Mouse (Mus musculus) cerebellum, postnatal 36 days (tissue): ENCODE data around the gene Ppp2r3c.
"Not testable (repeated sequence)": the region's sequence is repeated elsewhere in the genome, so short reads cannot be mapped to it uniquely, and the experiment has no call there.

Source experiments
- DNase-seq, 2 experiments: peaks; one replicate each; pipeline ENCODE4 v3.0.0; 2021 to 2022; ENCODE audit warnings: mixed read lengths in 2 of 2

Gene Ppp2r3c

DNA sequence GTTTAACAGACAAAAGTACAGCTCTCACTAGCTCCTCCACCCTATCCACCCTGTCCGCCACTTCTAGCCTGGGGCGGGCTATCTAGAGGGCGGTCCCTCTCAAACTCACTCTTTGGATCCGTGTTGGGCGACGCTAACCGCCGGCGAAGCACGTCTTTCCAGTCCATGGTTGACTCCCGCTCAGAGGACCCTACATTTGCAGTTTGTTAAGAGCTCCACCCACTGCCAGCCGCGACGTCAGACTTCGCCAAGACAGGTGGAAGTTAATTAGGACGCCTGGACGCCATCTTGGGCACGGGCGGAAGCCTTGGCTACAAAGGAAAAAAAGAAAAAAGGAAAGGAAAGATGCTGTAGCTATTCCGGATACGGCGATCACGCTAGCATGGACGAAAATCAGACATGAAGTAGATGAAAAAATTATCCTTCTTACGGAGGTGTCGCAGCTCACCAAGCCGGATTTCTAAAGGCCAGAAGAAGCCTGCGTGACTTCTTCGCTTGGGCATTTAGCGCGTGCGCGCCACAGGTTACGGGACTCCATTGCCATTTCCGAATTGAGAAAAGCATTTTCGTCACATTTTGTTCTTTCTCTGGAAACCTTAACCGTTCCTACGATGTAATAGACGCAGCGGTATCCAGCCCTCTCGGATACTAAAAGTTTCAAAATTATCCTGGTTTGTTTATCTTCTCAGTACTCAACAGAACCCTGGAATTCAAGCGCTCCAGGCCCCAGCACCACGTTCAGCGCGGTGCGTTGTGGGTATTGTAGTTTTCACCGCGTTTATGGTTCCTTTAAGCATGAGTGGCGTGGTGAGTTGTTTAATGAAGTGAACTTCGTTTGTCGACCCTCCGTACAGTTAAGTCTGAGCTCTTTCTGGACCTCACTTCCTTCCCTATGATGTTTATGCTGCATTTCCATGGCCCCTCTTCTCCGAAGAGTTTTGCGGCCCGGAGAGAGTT lies at the start of gene Ppp2r3c:
Gene Ppp2r3c (minus strand): TSS at position 514 of the 957 bp plus-strand sequence.
- DNase-seq = peak; percentile 87 to 91

DNA sequence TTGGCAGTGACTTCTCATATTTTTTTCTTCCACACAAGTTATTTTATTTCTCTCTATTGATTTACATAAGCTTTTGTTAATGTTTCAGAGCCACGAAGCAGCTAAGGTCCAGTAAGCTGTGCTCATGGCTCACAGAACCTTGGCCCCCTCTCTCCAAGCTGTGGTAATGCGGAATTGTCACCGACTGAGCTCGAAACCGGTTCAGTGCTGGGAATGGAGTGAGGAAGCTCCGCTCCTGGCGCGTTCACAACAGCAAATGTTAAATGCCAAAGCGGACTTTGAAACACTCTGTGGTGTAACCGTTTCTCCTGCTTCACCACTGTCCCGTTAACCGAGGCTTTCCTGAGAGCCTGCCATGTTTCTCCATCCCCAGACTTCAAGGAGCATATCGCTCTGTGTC lies 41.8 kb upstream of the Ppp2r3c start:
- no peak for DNase-seq

DNA sequence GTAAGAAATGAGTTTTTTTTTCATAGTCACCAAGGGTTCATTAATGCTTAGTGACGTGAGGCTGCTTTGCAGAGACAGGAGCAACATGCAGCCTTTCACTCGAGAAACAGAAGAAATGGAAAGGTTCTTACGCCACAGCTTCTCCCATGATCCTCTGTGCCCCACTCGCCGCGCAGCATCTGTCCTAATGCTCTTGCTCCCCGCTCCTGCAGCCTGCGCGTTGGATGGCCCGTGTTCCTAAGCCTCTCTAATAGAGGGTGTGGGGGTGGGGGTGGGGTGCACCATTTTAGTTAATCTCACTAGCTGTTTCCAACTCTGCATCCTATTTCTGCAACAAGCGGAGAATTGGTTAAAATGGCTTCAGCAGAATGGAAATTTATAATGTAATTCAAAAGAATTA lies 41.2 kb upstream of the Ppp2r3c start:
- DNase-seq = no peak

DNA sequence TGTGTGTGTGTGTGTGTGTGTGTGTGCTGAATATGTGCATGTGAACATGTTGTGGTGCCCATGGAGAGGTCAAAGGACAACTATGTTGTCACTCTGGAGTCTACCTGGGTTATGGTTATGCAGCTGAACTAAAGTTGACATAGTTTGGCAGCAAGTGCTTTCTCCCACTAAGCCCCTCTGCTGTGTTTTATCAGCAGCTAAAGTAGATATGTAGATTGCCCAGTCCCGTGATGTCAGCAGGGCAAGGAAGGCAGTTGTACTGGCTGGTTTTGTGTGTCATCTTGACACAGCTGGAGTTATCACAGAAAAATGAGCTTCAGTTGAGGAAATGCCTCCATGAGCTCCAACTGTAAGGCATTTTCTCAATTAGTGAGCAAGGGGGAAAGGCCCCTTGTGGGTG lies 40.2 kb upstream of the Ppp2r3c start:
- not testable (repeated sequence) for DNase-seq

DNA sequence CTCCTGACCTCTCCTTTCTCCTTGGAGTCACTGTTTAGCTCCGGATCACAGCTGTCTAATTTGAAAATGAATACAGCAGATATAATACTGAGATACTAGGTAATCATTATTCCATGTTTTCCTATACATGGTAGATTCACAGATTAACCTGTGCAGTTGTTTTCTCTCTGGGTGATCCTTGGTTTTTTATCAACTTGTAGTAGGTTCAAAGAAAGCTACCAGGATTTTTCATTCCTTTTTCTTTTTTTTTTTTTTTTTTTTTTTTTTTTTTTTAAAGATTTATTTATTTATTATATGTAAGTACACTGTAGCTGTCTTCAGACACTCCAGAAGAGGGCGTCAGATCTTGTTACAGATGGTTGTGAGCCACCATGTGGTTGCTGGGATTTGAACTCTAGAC lies 35.7 kb upstream of the Ppp2r3c start:
- not testable (repeated sequence) for DNase-seq

DNA sequence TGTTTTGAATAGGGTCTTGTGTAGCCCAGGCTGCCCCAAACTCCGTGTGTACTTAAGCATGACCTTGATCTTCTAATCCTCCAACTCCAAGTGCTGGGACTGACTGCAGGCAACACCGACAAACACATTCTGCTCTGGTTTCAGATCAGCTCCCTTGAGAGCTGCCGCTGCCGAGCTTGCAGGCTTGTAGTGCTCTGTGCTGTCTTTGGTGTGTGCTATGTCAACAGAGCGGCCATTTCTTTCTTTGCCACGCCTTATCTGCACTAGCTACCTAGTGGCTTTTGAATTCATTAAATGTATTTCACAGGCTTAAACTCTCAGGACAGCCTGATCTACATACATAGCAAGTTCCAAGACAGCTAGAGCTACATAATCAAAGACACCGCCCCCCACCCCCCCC lies 30.9 kb upstream of the Ppp2r3c start:
- DNase-seq = no peak

DNA sequence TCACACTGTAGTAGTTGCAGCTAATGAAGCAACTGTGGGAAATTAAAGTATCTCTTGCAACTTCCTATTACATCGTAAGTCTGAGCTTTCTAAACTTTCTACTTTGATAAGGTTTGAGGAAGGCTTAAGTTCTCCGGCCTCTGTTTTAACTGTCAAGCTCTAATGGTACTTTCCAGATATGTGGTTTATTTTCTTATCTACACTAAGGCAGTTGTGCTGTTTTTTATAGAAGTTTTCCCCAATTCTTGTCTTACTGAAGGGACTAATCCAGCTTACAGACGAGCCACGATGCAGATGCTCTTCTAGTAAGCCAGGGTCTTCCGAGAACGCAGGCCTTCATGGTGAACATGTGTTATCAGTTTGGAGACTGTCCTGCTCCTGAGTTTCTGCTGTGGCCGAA lies 26.6 kb upstream of the Ppp2r3c start:
- DNase-seq = no peak

DNA sequence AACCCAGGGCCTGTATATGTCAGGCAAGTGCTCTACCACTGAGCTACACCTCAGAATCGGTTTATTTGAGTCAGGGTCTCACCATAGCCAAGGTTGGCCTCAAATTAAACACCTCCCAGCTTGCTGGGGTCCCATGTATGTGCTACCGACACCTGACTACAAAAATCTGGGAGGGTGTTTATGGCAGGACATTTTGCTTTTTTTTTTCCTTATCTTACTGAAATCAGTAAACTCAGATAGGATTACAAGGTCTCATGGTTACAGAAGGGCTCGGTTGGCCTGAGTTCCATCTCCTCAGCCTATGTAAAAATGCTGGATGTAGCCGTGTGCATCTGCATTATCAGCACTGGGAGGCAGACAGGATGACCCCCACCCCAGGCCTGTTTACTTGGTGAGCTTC lies 26.0 kb upstream of the Ppp2r3c start:
- no peak for DNase-seq

DNA sequence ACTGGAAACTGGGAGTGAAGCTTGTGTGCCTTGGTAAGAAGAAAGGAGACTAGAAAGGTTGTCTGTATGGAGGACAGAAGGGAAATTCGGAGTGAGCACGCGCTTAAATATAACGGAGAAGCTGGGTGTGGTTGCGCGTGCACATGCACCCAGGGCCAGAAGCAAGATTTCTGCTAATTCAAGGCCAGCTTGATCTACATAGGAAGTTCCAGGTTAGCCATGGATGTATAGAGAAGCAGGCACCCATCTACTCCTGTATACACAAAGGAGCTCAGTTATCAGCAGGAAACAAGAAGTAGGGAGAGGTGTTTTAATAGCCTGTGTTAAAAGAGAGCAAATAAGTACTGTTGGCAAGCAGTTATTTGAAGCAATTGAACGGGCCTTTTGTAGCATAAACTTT lies 22.9 kb upstream of the Ppp2r3c start:
- no peak for DNase-seq

DNA sequence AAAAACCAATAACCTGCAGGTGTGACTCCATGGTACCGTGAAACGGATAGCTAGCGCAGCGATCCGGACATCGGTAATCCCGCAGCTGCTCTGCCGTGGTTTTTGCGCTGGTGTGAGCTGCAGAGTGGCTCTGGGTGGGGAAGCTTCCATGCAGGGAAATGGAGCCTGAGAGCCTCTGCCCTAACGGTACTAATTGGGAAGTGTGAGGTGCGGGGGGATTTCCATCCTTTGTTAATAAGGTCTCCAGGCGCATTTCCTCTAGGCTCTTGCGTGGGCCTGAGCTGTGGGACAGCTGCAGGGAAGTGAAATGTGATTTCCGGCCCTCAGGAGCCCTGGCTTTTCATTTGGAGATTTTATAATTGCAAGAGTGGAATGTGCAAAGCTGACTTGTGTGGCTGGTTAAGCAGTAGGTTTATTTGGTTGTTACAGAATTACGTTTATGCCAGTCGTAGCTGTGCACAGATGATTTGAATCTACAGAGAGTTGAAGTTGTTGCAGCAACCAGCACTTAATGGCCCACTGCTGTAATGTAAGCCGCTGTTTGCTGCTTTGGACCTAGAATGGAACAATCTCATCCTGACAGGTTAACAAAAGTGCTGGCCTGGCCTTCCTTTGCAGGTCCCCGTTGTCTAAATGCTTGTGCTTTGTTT lies 19.0 kb upstream of the Ppp2r3c start:
- DNase-seq = no peak

DNA sequence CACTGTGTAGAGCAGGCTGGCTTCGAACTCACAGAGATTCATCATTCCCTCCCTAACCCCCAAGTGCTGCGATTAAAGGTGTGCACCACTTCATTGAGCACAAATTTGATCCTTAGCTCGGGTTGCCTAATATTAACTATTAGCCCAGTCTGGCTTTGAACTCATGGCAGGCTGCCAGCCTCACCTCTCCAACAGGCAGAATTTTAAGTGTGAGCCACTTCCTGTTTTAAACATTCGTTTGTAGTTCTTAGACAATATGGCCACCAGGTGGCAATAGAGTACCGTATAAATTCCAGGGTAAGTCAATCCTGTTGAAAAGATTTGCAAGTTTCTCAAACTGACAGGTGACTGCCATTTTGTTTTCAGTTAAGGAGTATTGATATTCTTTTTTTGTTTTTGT lies 12.4 kb upstream of the Ppp2r3c start:
- peak; percentile 46 to 78 for DNase-seq

DNA sequence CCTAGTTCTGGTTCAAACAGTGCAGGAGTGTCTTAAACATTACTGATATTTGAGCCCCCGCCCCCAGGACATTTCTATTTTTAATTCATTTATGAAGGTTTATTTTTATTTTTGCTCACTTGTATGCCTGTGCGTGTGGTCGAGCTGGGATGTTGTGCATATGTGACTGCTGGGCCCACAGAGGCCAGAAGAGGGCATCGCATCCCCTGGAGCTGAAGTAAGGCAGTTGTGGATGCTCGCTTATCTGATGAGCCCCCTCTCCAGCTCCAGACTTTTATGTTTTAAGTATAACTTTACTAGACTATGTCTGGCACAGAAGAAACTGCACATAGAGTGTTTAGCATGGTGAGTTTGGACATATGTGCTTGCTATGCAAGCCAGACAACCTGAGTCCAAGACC lies 11.1 kb upstream of the Ppp2r3c start:
- DNase-seq = no peak

DNA sequence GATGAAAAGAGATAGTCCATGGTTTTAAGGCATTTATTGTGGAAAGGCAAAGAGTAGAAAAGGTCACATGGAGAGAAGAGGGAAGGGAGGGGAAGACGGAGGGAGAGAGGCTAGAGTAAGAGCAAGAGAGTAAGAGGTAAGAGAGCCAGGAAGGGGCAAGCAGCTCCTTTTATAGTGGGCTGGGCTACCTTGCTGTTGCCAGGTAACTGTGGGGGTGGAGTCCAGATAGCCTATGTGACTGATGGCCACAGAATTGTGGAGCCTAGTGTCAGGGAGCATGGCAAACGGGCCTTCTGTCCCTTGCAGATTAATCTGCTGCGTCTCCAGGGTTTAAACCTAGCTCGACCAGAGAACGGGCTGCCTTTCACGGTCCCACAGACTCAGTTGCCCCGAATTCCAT lies 9.0 kb upstream of the Ppp2r3c start:
- DNase-seq = no peak

DNA sequence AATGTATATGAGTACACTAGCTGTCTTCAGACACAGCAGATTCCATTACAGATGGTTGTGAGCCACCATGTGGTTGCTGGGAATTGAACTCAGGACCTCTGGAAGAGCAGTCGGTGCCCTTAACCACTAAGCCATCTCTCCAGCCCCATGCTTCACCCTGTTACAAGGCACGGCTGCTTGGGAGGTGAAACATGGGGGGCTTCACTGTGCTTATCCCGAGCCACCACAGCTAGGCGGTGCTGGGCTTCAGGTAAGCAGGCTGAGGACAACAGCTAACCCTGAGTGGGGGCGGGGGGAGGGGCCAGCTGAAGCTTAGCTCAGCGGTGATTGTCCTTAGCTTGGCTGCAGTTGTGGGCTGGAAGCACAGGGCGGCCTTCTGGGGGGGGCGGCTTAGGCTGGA lies 6.7 kb upstream of the Ppp2r3c start:
- DNase-seq = no peak

DNA sequence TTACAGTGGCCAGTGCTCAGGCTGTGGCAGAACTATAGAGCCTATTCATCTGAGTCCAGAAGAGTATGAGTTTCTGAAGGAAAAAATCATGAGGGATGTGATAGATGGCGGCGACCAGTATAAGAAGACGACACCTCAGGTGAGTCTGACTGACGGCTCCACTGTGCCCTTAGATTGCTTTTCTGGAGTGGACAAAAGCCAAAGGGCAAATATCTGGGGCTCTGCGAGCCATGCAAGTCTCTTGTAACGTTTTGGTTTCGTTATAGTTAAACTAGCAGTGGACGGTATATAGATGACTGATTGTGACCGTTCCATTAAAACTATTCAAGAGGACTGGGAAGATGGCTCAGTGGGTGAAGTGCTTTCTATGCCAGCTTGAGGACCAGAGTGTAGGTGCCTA lies 5.9 kb upstream of the Ppp2r3c start:
- no peak for DNase-seq

DNA sequence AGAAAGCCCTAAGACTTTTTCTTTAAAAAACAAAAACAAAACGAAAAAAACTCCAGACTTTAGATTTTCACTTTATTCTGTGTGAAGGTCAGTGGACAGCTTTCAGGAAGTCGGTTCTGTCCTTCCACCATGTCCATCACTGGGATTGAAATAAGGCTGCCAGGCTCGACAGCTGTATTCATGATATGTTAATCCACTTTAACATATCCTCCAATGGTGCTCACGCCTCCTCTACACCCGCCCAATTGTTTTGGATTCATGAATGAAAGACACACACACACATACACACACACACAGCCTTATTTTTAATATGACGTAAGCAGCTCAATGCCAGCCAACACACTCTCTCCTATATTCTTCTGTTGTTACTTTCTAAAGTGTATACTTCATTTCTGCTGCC lies 4.8 kb upstream of the Ppp2r3c start:
- no peak for DNase-seq

DNA sequence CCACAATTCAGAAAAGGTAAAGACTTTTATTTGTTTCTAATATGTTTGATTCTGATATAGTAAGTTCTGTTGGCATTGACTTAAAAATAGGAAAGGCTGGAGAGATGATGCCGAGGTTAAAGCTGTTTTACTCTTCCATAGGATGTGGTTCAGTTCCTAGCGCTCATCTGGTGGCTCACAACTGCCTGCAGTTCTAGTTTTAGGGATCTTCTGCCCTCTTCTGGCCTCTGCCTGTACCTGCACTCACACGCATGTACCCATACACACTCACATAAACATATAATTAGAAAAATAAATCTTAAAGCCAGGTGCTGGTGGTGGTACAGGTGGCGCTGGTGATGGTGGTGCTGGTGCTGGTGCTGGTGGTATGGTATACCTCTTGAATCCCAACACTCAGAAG lies 3.6 kb upstream of the Ppp2r3c start:
- no peak for DNase-seq

DNA sequence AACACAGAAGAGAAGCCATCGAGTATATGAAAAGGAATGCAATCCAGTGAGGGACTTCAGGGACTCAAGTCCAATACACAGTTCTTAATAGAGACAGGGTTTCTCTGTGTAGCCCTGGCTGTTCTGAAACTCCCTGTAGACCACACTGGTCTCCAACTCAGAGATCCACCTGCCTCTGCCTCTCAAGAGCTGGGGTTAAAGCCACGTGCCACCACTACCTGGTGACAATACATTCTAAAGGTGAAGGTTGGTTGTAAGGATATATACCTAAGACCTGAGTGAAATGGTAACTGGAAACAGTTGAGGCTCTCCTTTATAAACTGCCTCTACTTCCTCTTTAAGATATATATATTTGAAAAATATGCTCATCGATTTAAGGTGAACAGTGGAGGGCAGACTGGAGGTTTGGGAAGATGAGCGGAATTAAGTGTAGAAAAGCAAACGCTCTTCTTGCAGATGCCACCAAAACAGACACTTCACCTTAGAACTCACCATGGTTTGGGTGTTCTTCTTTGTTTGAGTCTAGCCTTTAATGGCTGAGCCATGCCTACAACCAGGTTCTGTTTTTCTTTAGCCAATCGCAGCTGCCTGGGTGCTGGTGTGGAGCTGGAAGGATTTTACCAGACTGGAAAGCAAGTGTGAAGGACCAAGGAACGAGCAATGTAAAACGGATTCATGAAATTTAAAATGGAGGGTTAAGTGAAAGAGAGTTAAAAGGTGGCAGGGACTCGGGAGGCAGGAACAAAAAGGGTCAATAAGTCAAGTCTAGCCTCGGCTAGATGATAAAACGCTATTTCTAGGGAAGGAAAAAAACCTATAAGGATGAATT lies 1.1 kb downstream of the Ppp2r3c start:
- no peak for DNase-seq

DNA sequence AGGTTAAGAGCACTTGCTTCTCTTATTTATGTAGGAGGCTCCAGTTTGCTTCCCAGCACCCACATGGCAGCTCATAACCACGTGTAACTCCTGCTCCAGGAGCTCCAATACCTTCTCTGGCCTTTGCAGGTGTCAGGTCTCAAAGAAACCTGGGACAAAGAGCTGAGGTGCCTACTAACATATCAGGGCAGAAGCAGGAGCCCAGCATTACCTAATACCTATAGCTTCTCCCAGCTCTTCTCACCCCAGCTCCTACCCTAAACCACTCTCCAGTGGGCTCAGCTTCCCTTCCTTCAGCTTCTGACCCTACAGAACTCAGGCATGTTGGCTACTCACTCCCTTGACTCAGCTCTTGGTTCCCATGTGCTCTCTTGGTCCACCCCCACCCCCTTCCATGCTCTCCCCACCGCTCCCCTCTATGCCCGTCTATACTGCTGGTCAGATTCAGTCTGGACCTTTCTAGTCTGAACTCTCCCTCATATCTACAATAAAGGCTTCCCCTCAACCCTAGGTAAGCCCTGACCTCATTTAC lies 1.9 kb downstream of the Ppp2r3c start:
- DNase-seq = no peak

DNA sequence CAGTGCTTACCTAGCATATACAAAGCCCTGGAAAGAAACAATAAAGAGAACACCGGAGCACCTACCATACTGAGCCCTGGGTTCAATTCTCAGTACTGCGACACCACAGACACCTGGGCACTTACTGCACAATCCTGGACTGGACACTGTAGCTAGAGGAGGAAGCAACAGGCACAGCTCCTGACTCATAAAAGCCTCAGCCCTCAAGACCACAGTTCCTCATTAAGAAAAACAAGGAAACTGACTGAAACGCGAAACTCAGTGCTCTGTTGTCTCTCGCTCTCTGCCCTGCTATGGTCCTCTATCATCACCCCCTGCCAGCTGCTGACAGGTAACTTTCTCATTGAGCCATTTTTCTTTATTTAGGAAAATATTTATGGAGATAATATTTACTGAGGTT lies 3.5 kb downstream of the Ppp2r3c start, which contains the start of gene 1110008L16Rik:
Gene 1110008L16Rik (plus strand): TSS at position 242 of the 400 bp plus-strand sequence.
- no peak for DNase-seq

DNA sequence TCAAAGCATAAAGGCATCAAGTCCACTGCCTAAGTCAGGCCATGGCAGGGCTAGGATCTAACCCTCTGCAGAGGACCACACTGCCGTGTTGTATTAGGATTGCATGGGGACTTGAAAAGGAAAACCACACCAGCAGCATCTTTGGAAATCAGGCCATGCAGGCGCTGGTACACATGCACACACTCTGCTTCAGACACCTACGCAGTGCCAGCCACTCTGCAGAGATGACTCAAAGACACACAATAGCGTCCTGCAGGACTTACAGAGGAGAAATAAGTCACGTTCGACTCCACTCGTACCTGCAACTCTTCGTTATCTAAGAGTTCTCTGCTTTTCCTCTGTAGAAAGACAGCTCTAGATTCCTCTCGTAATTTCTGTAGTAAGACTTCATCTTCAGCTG lies 4.7 kb downstream of the Ppp2r3c start:
- no peak for DNase-seq

DNA sequence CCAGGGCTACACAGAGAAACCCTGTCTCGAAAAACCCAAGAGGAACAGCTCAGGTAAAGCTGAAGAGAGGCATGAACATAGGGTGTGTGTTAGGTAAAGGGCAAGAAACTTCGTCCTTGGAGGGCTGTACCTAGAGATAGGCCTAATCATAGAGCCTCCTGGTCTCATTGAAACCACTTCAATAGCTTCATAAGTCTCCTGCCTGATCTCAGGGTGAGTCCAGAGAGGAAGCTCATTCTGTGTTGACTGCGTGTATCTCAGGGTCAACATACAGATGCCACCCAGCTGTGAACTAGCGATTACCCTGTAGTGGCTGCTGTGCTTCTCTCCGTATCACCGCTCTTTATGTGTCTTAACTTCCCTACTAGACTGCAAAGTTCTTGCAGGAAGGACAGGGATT lies 25.2 kb downstream of the Ppp2r3c start:
- DNase-seq = not testable (repeated sequence)

DNA sequence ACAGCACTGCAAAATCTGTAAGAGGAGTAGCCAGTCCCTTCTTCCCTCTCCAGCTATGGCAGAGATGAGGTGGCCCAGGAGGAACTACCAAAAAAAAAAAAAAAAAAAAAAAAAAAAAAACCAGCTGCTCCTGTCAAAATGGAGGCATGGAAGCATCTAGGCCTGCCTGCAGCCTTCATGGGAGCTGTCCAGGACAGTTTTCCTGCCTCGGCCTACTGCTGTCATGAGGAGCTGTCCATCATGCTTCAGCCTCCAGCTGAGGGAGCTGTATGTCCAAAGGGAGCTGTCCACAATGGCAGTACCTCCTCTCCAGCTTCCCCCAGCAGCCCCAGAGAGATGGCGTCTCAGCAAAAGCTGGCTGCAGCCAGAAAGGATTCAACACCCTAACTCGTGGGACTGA lies 30.6 kb downstream of the Ppp2r3c start:
- DNase-seq = no peak
